Mouse (Mus musculus) kidney, adult 9 months (tissue): Measurements from ENCODE around the gene Snap47.
"Not testable (repeated sequence)": the region's sequence is repeated elsewhere in the genome, so short reads cannot be mapped to it uniquely, and the experiment has no call there.

Experiments
- DNase-seq: peaks from one replicate; pipeline ENCODE4 v3.0.0; 2022

Gene Snap47

GRCm38 (mm10) chr11:59421436-59421835 is 29.6 kb downstream of the Snap47 start:
- peak; percentile 26 for DNase-seq

DNA sequence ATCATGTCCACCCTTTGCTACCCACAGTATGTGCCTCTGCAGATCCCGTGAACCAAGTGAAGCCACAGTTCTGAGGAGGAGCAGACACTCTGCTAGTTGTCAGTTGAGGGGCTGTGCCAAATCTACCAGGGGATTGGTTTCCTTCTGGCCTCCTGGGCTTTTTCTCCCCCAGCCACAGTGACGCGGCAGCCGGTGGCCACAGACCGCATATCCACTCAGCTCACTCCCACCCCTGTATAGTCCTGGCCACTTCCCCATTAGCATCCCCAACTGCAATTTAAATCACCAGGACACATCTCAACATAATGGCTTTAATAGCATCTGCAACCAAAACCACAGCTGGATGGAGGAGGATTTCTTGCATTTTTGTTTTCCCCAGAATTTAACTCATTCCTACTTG is 32.3 kb downstream of the Snap47 start:
- no peak for DNase-seq

DNA sequence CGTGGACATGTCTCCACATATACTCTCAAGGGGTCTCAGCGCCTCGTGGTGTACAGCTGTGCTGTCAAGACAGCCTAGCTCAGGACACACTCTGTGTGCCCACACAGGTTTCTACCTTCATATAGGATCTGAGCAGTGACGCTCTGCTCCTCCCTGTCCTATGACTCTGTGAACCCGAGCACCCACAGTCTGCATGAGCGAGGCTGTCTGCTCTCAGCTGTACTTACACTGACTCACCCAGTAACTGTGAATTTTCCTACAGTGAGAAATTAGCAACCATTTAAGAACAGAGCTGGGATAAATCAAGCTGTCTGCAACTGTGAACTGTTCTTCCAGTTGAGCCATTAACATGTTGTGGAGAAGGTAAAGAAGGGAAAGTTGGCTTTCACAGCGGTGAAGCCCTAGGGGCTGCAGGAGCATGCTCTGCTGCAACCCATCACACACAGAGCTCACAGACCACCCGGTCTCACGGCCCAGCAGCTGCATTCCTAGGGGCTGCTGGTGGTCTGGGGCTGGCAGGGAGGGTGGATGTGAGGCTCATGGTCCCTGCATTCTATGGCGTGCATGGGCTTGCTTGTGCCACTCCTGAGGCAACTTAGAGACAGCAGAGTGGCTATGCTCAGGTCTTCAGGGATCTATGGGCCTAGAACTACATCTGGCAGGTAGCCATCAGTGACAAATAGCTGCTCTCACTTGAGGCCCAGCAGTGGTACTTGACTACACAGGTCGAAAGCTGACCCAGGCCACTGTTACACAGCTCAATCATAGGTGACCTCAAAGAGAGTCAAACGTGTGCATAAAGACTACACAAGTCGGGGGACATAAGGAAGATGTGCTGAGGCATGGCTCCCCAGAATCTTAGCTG is 37.8 kb downstream of the Snap47 start:
- DNase-seq = no peak

- DNase-seq = no peak
Observed at GRCm38 (mm10) chr11:59412058-59412457, 38.9 kb downstream of the Snap47 start.

- DNase-seq = no peak
Observed at GRCm38 (mm10) chr11:59410851-59411250, 40.1 kb downstream of the Snap47 start.

- DNase-seq = no peak
Observed at GRCm38 (mm10) chr11:59405761-59406160, 45.2 kb downstream of the Snap47 start.

GRCm38 (mm10) chr11:59400876-59401275 is 50.1 kb downstream of the Snap47 start:
- DNase-seq = no peak

- no peak for DNase-seq
Observed at GRCm38 (mm10) chr11:59399830-59400229, 51.2 kb downstream of the Snap47 start.

- no peak for DNase-seq
Observed at GRCm38 (mm10) chr11:59397536-59398371, 53.2 kb downstream of the Snap47 start.

DNA sequence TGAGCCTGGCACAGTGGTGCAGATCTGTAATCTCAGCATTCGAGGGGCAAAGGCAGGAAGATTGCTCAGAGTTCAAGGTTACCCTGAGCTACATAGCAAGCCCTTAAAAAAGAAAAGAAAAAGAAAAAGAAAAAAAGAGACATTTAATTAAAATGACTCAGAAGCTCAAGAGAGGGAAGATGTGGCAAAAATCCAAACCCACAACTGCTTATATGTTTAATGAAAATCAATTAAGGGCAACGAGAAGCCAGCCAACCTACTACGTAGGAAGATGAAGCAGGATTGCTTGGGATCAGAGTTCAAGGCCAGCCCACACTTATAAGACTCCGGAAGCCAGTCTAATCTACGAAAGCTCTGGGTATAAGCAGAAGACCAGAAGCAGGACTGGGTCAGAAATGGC is 56.5 kb downstream of the Snap47 start:
- no peak for DNase-seq

- no peak for DNase-seq
Observed at GRCm38 (mm10) chr11:59393591-59393990, 57.4 kb downstream of the Snap47 start.

GRCm38 (mm10) chr11:59392300-59392699 is 58.7 kb downstream of the Snap47 start:
- no peak for DNase-seq

- DNase-seq = no peak
Observed at GRCm38 (mm10) chr11:59390470-59390869, 60.5 kb downstream of the Snap47 start.

DNA sequence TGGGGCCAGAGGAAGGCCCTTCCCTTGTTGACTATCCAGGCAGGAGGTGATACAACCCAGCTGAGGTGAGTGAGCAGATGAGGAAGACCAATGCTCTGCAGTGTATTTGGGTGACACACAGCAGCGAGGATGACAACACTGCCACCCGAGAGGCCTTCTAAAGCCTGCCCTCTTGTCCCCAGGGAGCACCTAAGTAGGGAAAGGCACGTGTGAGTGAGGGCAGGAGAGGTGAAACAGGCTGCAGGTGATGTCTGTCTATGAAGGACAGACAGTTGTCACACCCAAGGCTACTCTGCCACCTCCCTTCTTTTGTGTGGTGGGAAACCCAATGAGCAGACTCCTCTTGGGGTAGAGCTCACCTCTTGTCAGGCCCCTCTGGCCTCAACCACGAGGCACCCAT is 61.4 kb downstream of the Snap47 start:
- no peak for DNase-seq

- no peak for DNase-seq
Observed at GRCm38 (mm10) chr11:59388806-59389205, 62.2 kb downstream of the Snap47 start.

- DNase-seq = no peak
Observed at GRCm38 (mm10) chr11:59387471-59387870, 63.5 kb downstream of the Snap47 start.

DNA sequence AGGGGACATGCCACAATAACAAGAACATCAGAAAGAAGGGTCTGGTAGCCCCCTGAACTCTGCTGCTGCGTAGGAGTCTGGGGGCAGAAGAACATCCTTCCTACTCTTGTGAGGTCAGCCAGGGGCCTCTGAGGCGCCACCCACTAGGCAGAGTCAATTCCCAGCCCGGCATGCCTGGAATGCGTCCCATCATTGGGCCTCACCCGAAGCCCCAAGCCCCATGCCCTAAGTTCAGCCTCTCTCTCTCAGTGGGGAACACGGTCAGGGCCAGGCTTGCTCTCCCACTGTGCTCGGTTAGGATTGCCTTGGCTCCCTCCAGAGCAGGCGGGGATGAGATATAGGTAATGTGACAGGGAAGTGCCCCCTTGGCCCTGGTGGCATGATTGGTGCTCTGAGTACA is 65.9 kb downstream of the Snap47 start:
- no peak for DNase-seq

DNA sequence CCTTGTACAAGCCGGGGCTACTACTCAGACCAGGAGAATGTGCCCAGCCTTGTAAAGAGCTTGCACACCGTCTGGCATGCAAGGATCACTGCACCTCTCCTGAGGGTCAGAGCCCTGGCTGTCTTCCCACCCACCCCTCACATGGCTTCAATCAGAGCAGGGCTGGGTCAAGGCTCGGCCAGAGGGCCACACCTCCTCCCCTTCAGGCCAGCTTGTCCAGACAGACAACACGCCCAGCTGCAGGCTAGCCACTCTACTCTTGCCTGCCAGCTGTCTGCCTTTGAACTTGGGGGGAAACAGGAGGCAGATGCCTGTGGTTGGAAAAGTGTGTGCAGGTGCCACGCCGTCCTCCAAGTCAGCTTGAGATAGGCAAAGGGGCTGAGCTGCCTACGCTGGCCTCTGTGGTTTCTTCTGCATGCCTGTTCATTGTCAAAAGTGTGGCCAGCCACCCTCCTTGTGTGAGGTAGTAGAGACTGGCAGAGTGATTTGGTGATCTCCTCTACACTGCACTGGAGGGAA is 66.5 kb downstream of the Snap47 start:
- DNase-seq = peak; percentile 72

GRCm38 (mm10) chr11:59379547-59379946 is 71.4 kb downstream of the Snap47 start:
- DNase-seq = no peak

GRCm38 (mm10) chr11:59377999-59378398 is 73.0 kb downstream of the Snap47 start:
- DNase-seq = no peak

GRCm38 (mm10) chr11:59375475-59375874 is 75.5 kb downstream of the Snap47 start, which contains the start of gene Prss38:
Prss38 (minus strand) TSS chr11:59375657.
- no peak for DNase-seq

GRCm38 (mm10) chr11:59369848-59370247 is 81.1 kb downstream of the Snap47 start:
- DNase-seq = no peak

DNA sequence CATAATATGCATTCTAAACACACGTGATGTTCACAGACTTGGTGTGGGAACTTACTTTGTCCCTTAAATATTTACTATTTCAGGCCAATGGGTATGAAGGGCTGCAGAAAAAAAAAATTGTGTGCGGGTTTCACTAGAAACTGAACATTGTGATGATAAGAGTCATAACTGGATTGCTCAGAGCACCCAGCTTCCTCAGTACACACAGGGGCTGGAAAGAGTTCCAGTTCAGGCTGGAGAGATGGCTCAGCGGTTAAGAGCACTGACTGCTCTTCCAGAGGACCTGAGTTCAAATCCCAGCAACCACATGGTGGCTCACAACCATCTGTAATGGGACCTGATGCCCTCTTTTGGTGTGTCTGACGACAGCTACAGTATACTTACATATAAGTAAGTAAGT is 83.0 kb downstream of the Snap47 start:
- not testable (repeated sequence) for DNase-seq

- no peak for DNase-seq
Observed at GRCm38 (mm10) chr11:59366633-59367032, 84.4 kb downstream of the Snap47 start.
